Mouse (Mus musculus) heart, embryonic 15.5 days (tissue): ENCODE data around the gene Aph1b. TPM values are rescaled to one million over a fixed set of nuclear protein-coding genes. Genes with fewer than 3 reads are reported as not detected.
A peak's percentile ranks its signal among the peaks of the same experiment; 100 is the strongest.
"Not testable (repeated sequence)": the region's sequence is repeated elsewhere in the genome, so short reads cannot be mapped to it uniquely, and the experiment has no call there.

Source experiments
- ATAC-seq: fragments of 200-750 bp; cut with Nextera tagmentation; replicated peaks from 2 replicates; pipeline ENCODE4 v1.8.0; 2017; ENCODE audit warnings: low read depth, moderate TSS enrichment; ENCODE audit not compliant: insufficient number of reproducible peaks, insufficient read depth, low FRiP score
- H3K27ac ChIP-seq: fragments of 300-500 bp; sonication (generic); 2 replicates; pipeline ENCODE4 v1.5.1; 2015; ENCODE audit warnings: mild to moderate bottlenecking, inconsistent platforms
- H3K27me3 ChIP-seq: fragments of 300-500 bp; sonication (generic); 2 replicates; pipeline ENCODE4 v1.6.1; 2015; ENCODE audit warnings: inconsistent platforms
- H3K36me3 ChIP-seq: fragments of 300-500 bp; sonication (generic); 2 replicates; pipeline ENCODE4 v1.6.1; 2015; ENCODE audit warnings: mild to moderate bottlenecking, inconsistent platforms
- H3K4me1 ChIP-seq: fragments of 300-500 bp; sonication (generic); replicated peaks from 2 replicates; pipeline ENCODE4 v1.6.1; 2015; ENCODE audit warnings: inconsistent platforms
- H3K4me2 ChIP-seq: fragments of 300-500 bp; sonication (generic); 2 replicates; pipeline ENCODE4 v1.6.1; 2015; ENCODE audit warnings: inconsistent platforms, mild to moderate bottlenecking, moderate library complexity
- H3K4me3 ChIP-seq: fragments of 300-500 bp; sonication (generic); 2 replicates; pipeline ENCODE4 v1.5.1; 2015; ENCODE audit warnings: mild to moderate bottlenecking, inconsistent platforms
- H3K9ac ChIP-seq: fragments of 300-500 bp; sonication (generic); 2 replicates; pipeline ENCODE4 v1.6.1; 2015; ENCODE audit warnings: mild to moderate bottlenecking, inconsistent platforms
- H3K9me3 ChIP-seq: fragments of 300-500 bp; sonication (generic); replicated peaks from 2 replicates; pipeline ENCODE4 v1.6.1; 2016; ENCODE audit warnings: inconsistent platforms
- WGBS: fragments of 180-500 bp; shearing (Covaris S2); methylation state at CpG from one replicate; pipeline ENCODE4 v1.1.7; 2015; ENCODE audit warnings: mixed read lengths; 5-methylcytosine and 5-hydroxymethylcytosine counted together
- polyA plus RNA-seq: library from polyadenylated mRNA; unstranded; fragments of >200 nt; fragmentation: Nextera tagmentation; extraction: Ambion mirVana; gene quantifications from 2 replicates; pipeline ENCODE4 v1.2.1, GENCODE M21; 2015

Gene Aph1b
- polyA plus RNA-seq, 1 experiment from 2014 or later = 5.8 TPM

GRCm38 (mm10) chr9:66796739-66797138 is 1.4 kb upstream of the Aph1b start, which contains the start of gene Gm10647:
Gene Gm10647 (plus strand): TSS chr9:66797039.
- H3K9ac ChIP-seq = peak within 1 kb of the TSS; percentile 76; the same call in 1 of the 2 replicates
- no peak for ATAC-seq
- WGBS = 82% methylated on average over 5 of the region's 5 CpGs
- H3K36me3 ChIP-seq = no peaks in the 10 kb centered on the region
- no peaks in the 10 kb centered on the region for H3K9me3 ChIP-seq
- peak within 1 kb of the TSS; percentile 98 for H3K27ac ChIP-seq
- H3K4me3 ChIP-seq = peak within 1 kb of the TSS; percentile 81
- peak within 1 kb of the TSS; percentile 89 for H3K4me2 ChIP-seq
- no peaks in the 10 kb centered on the region for H3K27me3 ChIP-seq
- peaks cover 14% of the 10 kb centered on the region for H3K4me1 ChIP-seq

- Histone ChIP-seq H3K9me3 (no peaks in the 10 kb centered on the region), H3K27ac (peak overlapping the region; percentile 98), H3K4me3 (peak overlapping the region; percentile 81), H3K27me3 (no peaks in the 10 kb centered on the region), H3K36me3 (0 out of 2 replicates have a peak, but pooled peaks cover 3% of the 10 kb centered on the region), H3K4me2 (peak overlapping the region; percentile 89), H3K9ac (peak overlapping the region; percentile 76), H3K4me1 (peaks cover 11% of the 10 kb centered on the region)
- WGBS = 2% methylated on average over 43 of the region's 43 CpGs
- no peak for ATAC-seq
Observed at GRCm38 (mm10) chr9:66794629-66795463, 444 bp downstream of the Aph1b start.

GRCm38 (mm10) chr9:66787821-66788220 is 7.5 kb downstream of the Aph1b start:
- Histone ChIP-seq H3K36me3 (0 out of 2 replicates have a peak, but pooled peaks cover 3% of the 10 kb centered on the region), H3K27me3 (no peaks in the 10 kb centered on the region), H3K9me3 (no peaks in the 10 kb centered on the region), H3K4me3 (no peak overlapping the region), H3K9ac (no peak overlapping the region), H3K4me2 (no peak overlapping the region), H3K4me1 (no peaks in the 10 kb centered on the region), H3K27ac (no peak overlapping the region)
- ATAC-seq = no peak
- 10% methylated on average over 2 of the region's 2 CpGs for WGBS

GRCm38 (mm10) chr9:66784552-66784951 is 10.7 kb downstream of the Aph1b start:
- not testable (repeated sequence) for ATAC-seq, H3K4me2 ChIP-seq, H3K36me3 ChIP-seq, H3K9me3 ChIP-seq, H3K4me1 ChIP-seq, H3K4me3 ChIP-seq, H3K9ac ChIP-seq, H3K27me3 ChIP-seq, H3K27ac ChIP-seq
- 43% methylated on average over 1 of the region's 3 CpGs for WGBS

GRCm38 (mm10) chr9:66770701-66771100 is 24.6 kb downstream of the Aph1b start:
- ATAC-seq = no peak
- H3K36me3 ChIP-seq = no peaks in the 10 kb centered on the region
- no peak overlapping the region for H3K27ac ChIP-seq

GRCm38 (mm10) chr9:66769275-66769674 is 26.0 kb downstream of the Aph1b start:
- no peaks in the 10 kb centered on the region for H3K27me3 ChIP-seq
- no peak overlapping the region for H3K4me3 ChIP-seq
- ATAC-seq = no peak
- no peak overlapping the region for H3K4me2 ChIP-seq
- H3K4me1 ChIP-seq = no peaks in the 10 kb centered on the region
- H3K27ac ChIP-seq = no peak overlapping the region
- no peaks in the 10 kb centered on the region for H3K36me3 ChIP-seq
- no peak overlapping the region for H3K9ac ChIP-seq
- 57% methylated on average over 3 of the region's 3 CpGs for WGBS
- H3K9me3 ChIP-seq = no peaks in the 10 kb centered on the region

More at GRCm38 (mm10) chr9:66770701-66771100, 24.6 kb downstream of the Aph1b start:
- H3K4me3 ChIP-seq = no peak overlapping the region
- H3K4me1 ChIP-seq = no peaks in the 10 kb centered on the region
- no peaks in the 10 kb centered on the region for H3K9me3 ChIP-seq
- H3K4me2 ChIP-seq = no peak overlapping the region
- no peak overlapping the region for H3K9ac ChIP-seq
- no peaks in the 10 kb centered on the region for H3K27me3 ChIP-seq

- Histone ChIP-seq H3K9me3 (no peaks in the 10 kb centered on the region), H3K36me3 (no peaks in the 10 kb centered on the region), H3K9ac (no peak overlapping the region), H3K4me2 (no peak overlapping the region), H3K27ac (no peak overlapping the region), H3K27me3 (no peaks in the 10 kb centered on the region), H3K4me3 (no peak overlapping the region), H3K4me1 (no peaks in the 10 kb centered on the region)
- no peak for ATAC-seq
- 75% methylated on average over 1 of the region's 1 CpGs for WGBS
Observed at GRCm38 (mm10) chr9:66768721-66769120, 26.6 kb downstream of the Aph1b start.

- Histone ChIP-seq H3K36me3 (no peaks in the 10 kb centered on the region), H3K27me3 (no peaks in the 10 kb centered on the region), H3K4me3 (no peak overlapping the region), H3K4me1 (no peaks in the 10 kb centered on the region), H3K4me2 (no peak overlapping the region), H3K27ac (no peak overlapping the region), H3K9me3 (no peaks in the 10 kb centered on the region), H3K9ac (no peak overlapping the region)
- no peak for ATAC-seq
- 44% methylated on average over 1 of the region's 1 CpGs for WGBS
Observed at GRCm38 (mm10) chr9:66760991-66761390, 34.3 kb downstream of the Aph1b start.

- no peak overlapping the region for H3K4me2 ChIP-seq
- H3K4me3 ChIP-seq = no peak overlapping the region
- no peaks in the 10 kb centered on the region; the same call in 1 of the 2 replicates for H3K4me1 ChIP-seq
- no peaks in the 10 kb centered on the region for H3K36me3 ChIP-seq
- WGBS = 77% methylated on average over 6 of the region's 6 CpGs
- H3K27ac ChIP-seq = no peak overlapping the region
- H3K9me3 ChIP-seq = no peaks in the 10 kb centered on the region
- no peak for ATAC-seq
- H3K9ac ChIP-seq = no peak overlapping the region
- no peaks in the 10 kb centered on the region for H3K27me3 ChIP-seq
Observed at GRCm38 (mm10) chr9:66752849-66753248, 42.4 kb downstream of the Aph1b start.

GRCm38 (mm10) chr9:66748390-66748789 is 46.9 kb downstream of the Aph1b start:
- Histone ChIP-seq H3K9ac (no peak overlapping the region), H3K4me1 (no peaks in the 10 kb centered on the region; the same call in 1 of the 2 replicates), H3K4me2 (peak overlapping the region; percentile 53), H3K27me3 (no peaks in the 10 kb centered on the region), H3K36me3 (no peaks in the 10 kb centered on the region), H3K27ac (no peak overlapping the region), H3K9me3 (no peaks in the 10 kb centered on the region), H3K4me3 (no peak overlapping the region)
- 49% methylated on average over 15 of the region's 15 CpGs for WGBS
- ATAC-seq = no peak

GRCm38 (mm10) chr9:66744531-66744930 is 50.8 kb downstream of the Aph1b start:
- no peak overlapping the region for H3K9ac ChIP-seq
- no peaks in the 10 kb centered on the region; the same call in 1 of the 2 replicates for H3K4me1 ChIP-seq
- no peaks in the 10 kb centered on the region for H3K9me3 ChIP-seq
- H3K36me3 ChIP-seq = no peaks in the 10 kb centered on the region
- no peak overlapping the region for H3K27ac ChIP-seq
- no peak overlapping the region for H3K4me3 ChIP-seq
- WGBS = 67% methylated on average over 2 of the region's 2 CpGs
- no peak overlapping the region for H3K4me2 ChIP-seq
- H3K27me3 ChIP-seq = no peaks in the 10 kb centered on the region
- no peak for ATAC-seq

- Histone ChIP-seq H3K36me3 (no peaks in the 10 kb centered on the region), H3K27me3 (no peaks in the 10 kb centered on the region), H3K9ac (no peak overlapping the region), H3K4me2 (no peak overlapping the region), H3K9me3 (no peaks in the 10 kb centered on the region), H3K27ac (no peak overlapping the region), H3K4me1 (no peaks in the 10 kb centered on the region), H3K4me3 (no peak overlapping the region)
- WGBS = 81% methylated on average over 7 of the region's 7 CpGs
- no peak for ATAC-seq
Observed at GRCm38 (mm10) chr9:66739516-66739915, 55.8 kb downstream of the Aph1b start.
